Mouse (Mus musculus) MEL (cell line): ENCODE measurements around the gene Lzts2. TPM values are rescaled to one million over a fixed set of nuclear protein-coding genes. Genes with fewer than 3 reads are reported as not detected.

Experiments
- DNase-seq: peaks from one replicate; pipeline ENCODE4 v3.0.0; 2011; ENCODE audit warnings: low read depth, low spot score
- H3K27ac ChIP-seq: 2 replicates; pipeline ENCODE4 v1.5.1; 2012; ENCODE audit warnings: low read depth, mild to moderate bottlenecking, control low read depth, low read length, moderate library complexity; ENCODE audit not compliant: control insufficient read depth
- H3K27me3 ChIP-seq, 2 experiments: fragments of 150-350 bp in 1 of 2; sonication (generic) in 1 of 2; 2 replicates each; pipeline ENCODE4 v1.6.1; 2012; ENCODE audit warnings: low read length in 2 of 2, mild to moderate bottlenecking in 2 of 2, improper control_type of control experiment in 1 of 2, moderate library complexity in 1 of 2; ENCODE audit not compliant: insufficient read depth in 2 of 2, control insufficient read depth in 1 of 2
- H3K36me3 ChIP-seq, 2 experiments: 2 replicates each; pipeline ENCODE4 v1.6.1; 2012 to 2014; ENCODE audit warnings: low read length in 2 of 2, improper control_type of control experiment in 1 of 2, inconsistent platforms in 1 of 2, mild to moderate bottlenecking in 1 of 2; ENCODE audit not compliant: insufficient read depth in 2 of 2, control insufficient read depth in 1 of 2
- H3K4me1 ChIP-seq, 2 experiments: fragments of 150-350 bp in 1 of 2; sonication (generic) in 1 of 2; 2 replicates each; pipeline ENCODE4 v1.6.1; 2012; ENCODE audit warnings: low read length in 2 of 2, improper control_type of control experiment in 1 of 2, mild to moderate bottlenecking in 1 of 2; ENCODE audit not compliant: insufficient read depth in 2 of 2, control insufficient read depth in 1 of 2
- H3K4me3 ChIP-seq, 2 experiments: fragments of 150-350 bp in 1 of 2; sonication (generic) in 1 of 2; 2 replicates each; pipeline ENCODE4 v1.5.1; 2012; ENCODE audit warnings: low read depth in 2 of 2, low read length in 2 of 2, mild to moderate bottlenecking in 2 of 2, moderate library complexity in 2 of 2, control low read depth in 1 of 2, improper control_type of control experiment in 1 of 2; ENCODE audit not compliant: control insufficient read depth in 1 of 2, insufficient read depth in 1 of 2
- H3K79me2 ChIP-seq: 2 replicates; pipeline ENCODE4 v1.6.1; 2012; ENCODE audit warnings: mild to moderate bottlenecking, low read length, moderate library complexity; ENCODE audit not compliant: control insufficient read depth, poor library complexity, insufficient read depth
- H3K9ac ChIP-seq: 2 replicates; pipeline ENCODE4 v1.6.1; 2012; ENCODE audit warnings: low read depth, mild to moderate bottlenecking, control low read depth, low read length, moderate library complexity; ENCODE audit not compliant: control insufficient read depth, poor library complexity, severe bottlenecking
- H3K9me3 ChIP-seq: fragments of 150-350 bp; sonication (generic); replicated peaks from 2 replicates; pipeline ENCODE4 v1.6.1; 2012; ENCODE audit warnings: mild to moderate bottlenecking, low read length, improper control_type of control experiment, moderate library complexity; ENCODE audit not compliant: insufficient read depth
- CHD1 ChIP-seq: IDR thresholded peaks from 2 replicates; pipeline ENCODE4 v1.6.1; 2012; ENCODE audit warnings: low read depth, mild to moderate bottlenecking, inconsistent platforms, low read length, improper control_type of control experiment
- CHD2 ChIP-seq: IDR thresholded peaks from 2 replicates; pipeline ENCODE4 v1.6.1; 2011; ENCODE audit warnings: low read length, improper control_type of control experiment
- CTCF ChIP-seq, 3 experiments: IDR thresholded peaks in 2 of 3; conservative IDR thresholded peaks in 1 of 3; 2 replicates each; pipeline ENCODE4 v1.5.1; 2011 to 2012; ENCODE audit warnings: low read length in 3 of 3, low read depth in 2 of 3, mild to moderate bottlenecking in 2 of 3, improper control_type of control experiment in 1 of 3, inconsistent platforms in 1 of 3, mixed read lengths in 1 of 3, moderate library complexity in 1 of 3; ENCODE audit not compliant: control insufficient read depth in 1 of 3, insufficient read depth in 1 of 3, poor library complexity in 1 of 3, severe bottlenecking in 1 of 3
- E2F4 ChIP-seq: IDR thresholded peaks from 2 replicates; pipeline ENCODE4 v1.6.1; 2011; ENCODE audit warnings: low read depth, low read length, improper control_type of control experiment, borderline replicate concordance
- ELF1 ChIP-seq: IDR thresholded peaks from 2 replicates; pipeline ENCODE4 v1.6.1; 2014; ENCODE audit warnings: low read depth, mild to moderate bottlenecking, inconsistent platforms, low read length, improper control_type of control experiment, moderate library complexity
- EP300 ChIP-seq, 2 experiments: IDR thresholded peaks; 2 replicates each; pipeline ENCODE4 v1.6.1; 2011; ENCODE audit warnings: improper control_type of control experiment in 2 of 2, low read length in 2 of 2, low read depth in 1 of 2, mild to moderate bottlenecking in 1 of 2
- ETS1 ChIP-seq: IDR thresholded peaks from 2 replicates; pipeline ENCODE4 v1.6.1; 2012; ENCODE audit warnings: low read depth, mild to moderate bottlenecking, inconsistent platforms, low read length, improper control_type of control experiment, moderate library complexity
- GABPA ChIP-seq: IDR thresholded peaks from 2 replicates; pipeline ENCODE4 v1.6.1; 2012; ENCODE audit warnings: low read depth, mild to moderate bottlenecking, inconsistent platforms, low read length, improper control_type of control experiment, moderate library complexity
- GATA1 ChIP-seq: IDR thresholded peaks from 2 replicates; pipeline ENCODE4 v1.6.1; 2011; ENCODE audit warnings: low read depth, low read length, improper control_type of control experiment
- HCFC1 ChIP-seq: IDR thresholded peaks from 2 replicates; pipeline ENCODE4 v1.6.1; 2012; ENCODE audit warnings: low read depth, mild to moderate bottlenecking, inconsistent platforms, low read length, improper control_type of control experiment, moderate library complexity
- JUND ChIP-seq: IDR thresholded peaks from 2 replicates; pipeline ENCODE4 v1.6.1; 2011; ENCODE audit warnings: low read depth, mild to moderate bottlenecking, improper control_type of control experiment, low read length
- KAT2A ChIP-seq: conservative IDR thresholded peaks from 2 replicates; pipeline ENCODE4 v1.6.1; 2012; ENCODE audit warnings: low read depth, low read length, improper control_type of control experiment, inconsistent platforms
- MAFK ChIP-seq: IDR thresholded peaks from 2 replicates; pipeline ENCODE4 v1.6.1; 2011; ENCODE audit warnings: low read depth, mild to moderate bottlenecking, low read length, improper control_type of control experiment, borderline replicate concordance
- MAX ChIP-seq: IDR thresholded peaks from 2 replicates; pipeline ENCODE4 v1.6.1; 2011; ENCODE audit warnings: low read length, improper control_type of control experiment
- MAZ ChIP-seq: IDR thresholded peaks from 2 replicates; pipeline ENCODE4 v1.6.1; 2012; ENCODE audit warnings: low read depth, mild to moderate bottlenecking, inconsistent platforms, low read length, improper control_type of control experiment
- MEF2A ChIP-seq: IDR thresholded peaks from 2 replicates; pipeline ENCODE4 v1.6.1; 2014; ENCODE audit warnings: low read depth, mild to moderate bottlenecking, inconsistent platforms, low read length, improper control_type of control experiment; ENCODE audit not compliant: poor library complexity, insufficient replicate concordance, severe bottlenecking; ENCODE audit errors: extremely low read depth
- MXI1 ChIP-seq: IDR thresholded peaks from 2 replicates; pipeline ENCODE4 v1.6.1; 2011; ENCODE audit warnings: mild to moderate bottlenecking, low read depth, low read length, improper control_type of control experiment
- MYB ChIP-seq: IDR thresholded peaks from 2 replicates; pipeline ENCODE4 v1.6.1; 2011; ENCODE audit warnings: mild to moderate bottlenecking, low read depth, low read length, improper control_type of control experiment
- MYC ChIP-seq: IDR thresholded peaks from 2 replicates; pipeline ENCODE4 v1.6.1; 2011; ENCODE audit warnings: low read depth, mild to moderate bottlenecking, low read length, improper control_type of control experiment, moderate library complexity
- NELFE ChIP-seq: IDR thresholded peaks from 2 replicates; pipeline ENCODE4 v1.6.1; 2011; ENCODE audit warnings: low read depth, low read length, improper control_type of control experiment
- NRF1 ChIP-seq: IDR thresholded peaks from 2 replicates; pipeline ENCODE4 v1.6.1; 2014; ENCODE audit warnings: low read depth, mild to moderate bottlenecking, inconsistent platforms, low read length, improper control_type of control experiment, moderate library complexity; ENCODE audit not compliant: poor library complexity, insufficient read depth, severe bottlenecking
- POLR2A ChIP-seq, 2 experiments: IDR thresholded peaks; 2 replicates each; pipeline ENCODE4 v1.6.1; 2011 to 2012; ENCODE audit warnings: low read length in 2 of 2, mild to moderate bottlenecking in 2 of 2, control low read depth in 1 of 2, improper control_type of control experiment in 1 of 2, low read depth in 1 of 2, moderate library complexity in 1 of 2; ENCODE audit not compliant: control insufficient read depth in 1 of 2, insufficient read depth in 1 of 2, poor library complexity in 1 of 2
- POLR2AphosphoS2 ChIP-seq: IDR thresholded peaks from 2 replicates; pipeline ENCODE4 v1.6.1; 2011; ENCODE audit warnings: low read length, improper control_type of control experiment
- RAD21 ChIP-seq: IDR thresholded peaks from 2 replicates; pipeline ENCODE4 v1.6.1; 2011; ENCODE audit warnings: mild to moderate bottlenecking, low read depth, low read length, improper control_type of control experiment
- RCOR1 ChIP-seq: IDR thresholded peaks from 2 replicates; pipeline ENCODE4 v1.6.1; 2012; ENCODE audit warnings: low read depth, mild to moderate bottlenecking, inconsistent platforms, low read length, improper control_type of control experiment
- SIN3A ChIP-seq: IDR thresholded peaks from 2 replicates; pipeline ENCODE4 v1.6.1; 2012; ENCODE audit warnings: low read length, improper control_type of control experiment, inconsistent platforms
- SMC3 ChIP-seq: IDR thresholded peaks from 2 replicates; pipeline ENCODE4 v1.6.1; 2011; ENCODE audit warnings: low read depth, low read length, improper control_type of control experiment
- TAL1 ChIP-seq: IDR thresholded peaks from 2 replicates; pipeline ENCODE4 v1.6.1; 2012; ENCODE audit warnings: mild to moderate bottlenecking, inconsistent platforms, low read length, moderate library complexity, mixed read lengths
- TCF12 ChIP-seq: IDR thresholded peaks from 2 replicates; pipeline ENCODE4 v1.6.1; 2014; ENCODE audit warnings: low read depth, mild to moderate bottlenecking, inconsistent platforms, low read length, improper control_type of control experiment, moderate library complexity
- UBTF ChIP-seq: IDR thresholded peaks from 2 replicates; pipeline ENCODE4 v1.6.1; 2012; ENCODE audit warnings: low read depth, mild to moderate bottlenecking, inconsistent platforms, low read length, improper control_type of control experiment, moderate library complexity, borderline replicate concordance; ENCODE audit not compliant: insufficient read depth
- USF1 ChIP-seq: IDR thresholded peaks from 2 replicates; pipeline ENCODE4 v1.6.1; 2014; ENCODE audit warnings: low read depth, mild to moderate bottlenecking, inconsistent platforms, low read length, improper control_type of control experiment, moderate library complexity
- USF2 ChIP-seq, 2 experiments: IDR thresholded peaks; 2 replicates each; pipeline ENCODE4 v1.6.1; 2011 to 2012; ENCODE audit warnings: improper control_type of control experiment in 2 of 2, low read length in 2 of 2, borderline replicate concordance in 1 of 2, inconsistent platforms in 1 of 2, low read depth in 1 of 2, mild to moderate bottlenecking in 1 of 2; ENCODE audit not compliant: insufficient read depth in 1 of 2
- ZC3H11A ChIP-seq: IDR thresholded peaks from 2 replicates; pipeline ENCODE4 v1.6.1; 2012; ENCODE audit warnings: low read depth, mild to moderate bottlenecking, inconsistent platforms, low read length, improper control_type of control experiment
- ZKSCAN1 ChIP-seq: IDR thresholded peaks from 2 replicates; pipeline ENCODE4 v1.6.1; 2012; ENCODE audit warnings: low read depth, mild to moderate bottlenecking, inconsistent platforms, low read length, improper control_type of control experiment, moderate library complexity
- ZMIZ1 ChIP-seq: IDR thresholded peaks from 2 replicates; pipeline ENCODE4 v1.6.1; 2012; ENCODE audit warnings: low read depth, mild to moderate bottlenecking, inconsistent platforms, low read length, improper control_type of control experiment, moderate library complexity
- polyA plus RNA-seq, 2 experiments: library from polyadenylated mRNA; stranded (reverse) in 1 of 2; unstranded in 1 of 2; fragments of >175 nt in 1 of 2; fragments of >200 nt in 1 of 2; gene quantifications; 2 replicates each; pipeline versions ENCODE4 v1.2.1 to v1.2.4; 2012; ENCODE audit warnings: low replicate concordance in 2 of 2, low read depth in 1 of 2; ENCODE audit not compliant: insufficient read length in 2 of 2, insufficient read depth in 1 of 2, missing spikeins in 1 of 2
- total RNA-seq: library from RNA; depleted of rRNA; stranded (reverse); fragments of 300-350 nt; gene quantifications from 2 replicates; pipeline ENCODE4 v1.2.3, GENCODE M21; 2012

Lzts2 gene
- total and polyA plus RNA-seq, 3 experiments: 4.0 to 13.1 TPM; not detected in 1

DNA sequence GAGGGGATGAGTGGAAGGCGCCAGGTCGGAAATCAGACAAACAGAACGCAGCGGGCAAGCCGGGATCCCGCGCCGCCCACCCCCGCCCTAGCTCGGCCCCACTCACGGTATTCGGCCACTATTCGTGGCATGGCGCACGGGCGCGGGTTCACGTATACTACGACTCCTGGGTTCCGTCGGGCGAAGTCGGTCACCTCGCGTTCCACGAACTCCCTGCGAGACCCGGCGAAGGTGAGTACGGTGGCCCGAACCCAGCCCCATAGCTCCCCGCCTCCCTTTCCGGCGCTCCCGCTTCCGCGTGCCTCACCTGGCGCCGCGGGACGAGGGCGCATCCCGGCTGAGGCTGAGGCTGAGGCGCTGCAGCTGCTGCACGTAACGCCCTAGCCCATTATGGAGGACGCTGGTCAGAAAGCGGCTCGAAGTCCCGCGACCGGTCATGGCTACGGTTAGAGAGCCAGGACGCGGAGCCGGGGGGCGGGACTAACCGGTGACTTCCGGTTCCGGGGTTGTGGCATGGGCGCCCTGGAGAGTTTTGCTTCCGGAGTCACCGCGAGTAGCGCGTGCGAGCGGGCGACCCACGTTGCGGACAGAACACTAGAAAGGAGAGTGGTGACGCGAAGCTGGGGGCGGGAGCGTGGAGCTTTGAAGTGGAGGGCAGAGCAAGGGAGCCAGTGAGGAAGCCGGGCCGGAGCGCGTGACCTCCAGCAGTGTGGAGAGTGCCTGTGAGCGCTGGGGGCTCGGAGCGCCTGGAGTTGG, 8.1 kb upstream of the Lzts2 start, which contains the start of gene Mrpl43:
Gene Mrpl43 (minus strand): TSS at position 486 of the 756 bp plus-strand sequence.
- Histone ChIP-seq H3K79me2 (peaks cover 36% of the 10 kb centered on the region), H3K4me1 (peaks cover 3 to 26% of the 10 kb centered on the region in 2 experiments), H3K27me3 (no peaks in the 10 kb centered on the region), H3K9ac (peak within 1 kb of the TSS; percentile 92), H3K27ac (peak within 1 kb of the TSS; percentile 78), H3K36me3 (peaks cover 5 to 22% of the 10 kb centered on the region in 2 experiments), H3K4me3 (peak within 1 kb of the TSS; percentile 91 to 96), H3K9me3 (no peaks in the 10 kb centered on the region)
- DNase-seq: peak; percentile 97
- TF ChIP-seq E2F4: peak; percentile 72; the same call in 1 of the 2 replicates
- TF ChIP-seq USF2 (IDR thresholded peaks at IDR 0.05; ENCODE audit: borderline replicate concordance in 1 of 2, insufficient read depth in 1 of 2, low read depth in 1 of 2, low read length in 2 of 2): no peak
- peak; percentile 91 for TF ChIP-seq NELFE
- no peak for TF ChIP-seq JUND
- TF ChIP-seq ZKSCAN1: no peak
- peak; percentile 88 for TF ChIP-seq KAT2A
- TF ChIP-seq MAX: peak; percentile 99
- peak; percentile 83; the same call in 1 of the 2 replicates for TF ChIP-seq MAZ
- no peak for TF ChIP-seq RAD21
- TF ChIP-seq USF1: peak; percentile 74
- TF ChIP-seq TCF12: peak; percentile 49; the same call in 1 of the 2 replicates
- TF ChIP-seq UBTF: 0 out of 2 replicates have a peak, but pooled peaks have one; percentile 31
- TF ChIP-seq RCOR1: peak; percentile 73
- peak; percentile 97 for TF ChIP-seq HCFC1
- no peak for TF ChIP-seq CHD1
- peak in 1 of 2 experiments; percentile 26; a peak in 1 of 4 replicates for TF ChIP-seq EP300 (IDR thresholded peaks at IDR 0.05; ENCODE audit: low read depth in 1 of 2, low read length in 2 of 2)
- TF ChIP-seq POLR2A (IDR thresholded peaks at IDR 0.05; ENCODE audit: control insufficient read depth in 1 of 2, insufficient read depth in 1 of 2, low read depth in 1 of 2, low read length in 2 of 2, poor library complexity in 1 of 2): peak; percentile 74 to 90
- TF ChIP-seq MEF2A: 0 out of 2 replicates have a peak, but pooled peaks have one; percentile 5
- TF ChIP-seq MYB: peak; percentile 48; the same call in 1 of the 2 replicates
- TF ChIP-seq TAL1: no peak
- TF ChIP-seq CHD2: peak; percentile 80
- no peak for TF ChIP-seq MAFK
- peak; percentile 100 for TF ChIP-seq SIN3A
- peak; percentile 93 for TF ChIP-seq ELF1
- peak; percentile 57 for TF ChIP-seq ZMIZ1
- no peak for TF ChIP-seq GABPA
- TF ChIP-seq ZC3H11A: no peak
- peak; percentile 100 for TF ChIP-seq MXI1
- peak; percentile 58; the same call in 1 of the 2 replicates for TF ChIP-seq ETS1
- no peak for TF ChIP-seq SMC3
- peak; percentile 34; the same call in 1 of the 2 replicates for TF ChIP-seq NRF1
- peak in 1 of 3 experiments; percentile 1; a peak in 1 of 6 replicates for TF ChIP-seq CTCF (IDR thresholded peaks at IDR 0.05 in 2 of 3, conservative IDR thresholded peaks at IDR 0.05 in 1 of 3; ENCODE audit: control insufficient read depth in 1 of 3, insufficient read depth in 1 of 3, low read depth in 2 of 3, low read length in 3 of 3, poor library complexity in 1 of 3, severe bottlenecking in 1 of 3)
- TF ChIP-seq MYC: peak; percentile 99
- TF ChIP-seq GATA1: no peak
- TF ChIP-seq POLR2AphosphoS2: peak; percentile 93
